ENCODE assay signal across 10 mouse cellular contexts in genomic region chr5:21171336-21171735, GRCm38 (mm10). TPM values are rescaled to one million over a fixed set of nuclear protein-coding genes. Genes with fewer than 3 reads are reported as not detected.
DNase-seq lines count a peak whose midpoint lies in the region; ATAC-seq lines count a peak whose summit lies in the region.
"Had no signal": no experiment of that assay in that cellular context is flagged by ENCODE, and none has a peak within 500 bp of the region (broad histone marks: within the 10 kb centered on the region; RNA-seq: fewer than 3 reads in every experiment).

No protein-coding gene starts in this region.

- H3K27ac ChIP-seq in forebrain, embryonic 14.5 days (ENCODE audit: low read depth, low read length), result peak overlapping the region; percentile 70
- H3K27ac ChIP-seq in limb, embryonic 12.5 days, result peak overlapping the region; percentile 59; the same call in 1 of the 2 replicates
- H3K27ac ChIP-seq: limb, embryonic 13.5 days had no signal

- intact Hi-C loops in left cerebral cortex, postnatal 4 days (cut with DNase I), result no loop called here

- no peaks in the 10 kb centered on the region for H3K9me3 ChIP-seq in forebrain, embryonic 14.5 days (replicated peaks; ENCODE audit: control insufficient read depth, low read length)
- H3K9me3 ChIP-seq in limb, embryonic 12.5 days, result no peaks in the 10 kb centered on the region
- H3K9me3 ChIP-seq: limb, embryonic 13.5 days had no signal

- peaks cover 47% of the 10 kb centered on the region for H3K4me1 ChIP-seq in forebrain, embryonic 14.5 days (ENCODE audit: control insufficient read depth, insufficient read depth, low read length)
- H3K4me1 ChIP-seq in limb, embryonic 12.5 days (replicated peaks), result peaks cover 36% of the 10 kb centered on the region

- H3K27me3 ChIP-seq in forebrain, embryonic 14.5 days (replicated peaks; ENCODE audit: control insufficient read depth, insufficient read depth, low read length), result no peaks in the 10 kb centered on the region
- no peaks in the 10 kb centered on the region for H3K27me3 ChIP-seq in limb, embryonic 12.5 days
- H3K27me3 ChIP-seq: limb, embryonic 13.5 days had no signal

- H3K4me3 ChIP-seq in forebrain, embryonic 14.5 days (ENCODE audit: low read depth, low read length), result no peak overlapping the region
- H3K4me3 ChIP-seq in limb, embryonic 12.5 days (replicated peaks), result no peak overlapping the region
- H3K4me3 ChIP-seq: limb, embryonic 13.5 days had no signal

- H3K9ac ChIP-seq in forebrain, embryonic 14.5 days (ENCODE audit: low read length), result no peak overlapping the region
- H3K9ac ChIP-seq in limb, embryonic 12.5 days (replicated peaks), result no peak overlapping the region
- H3K9ac ChIP-seq: limb, embryonic 13.5 days had no signal

- DNase-seq in left cerebral cortex, postnatal 4 days, result peak; percentile 81
- DNase-seq in left cerebral cortex, adult 11 months (ENCODE audit: low spot score), result no peak
- peak; percentile 38 for DNase-seq in cerebellum, adult 8-10 months
- peak; percentile 89 for DNase-seq in forebrain, embryonic 14.5 days (ENCODE audit: low spot score)
- DNase-seq in spleen, postnatal 4 days (ENCODE audit: low spot score in 2 of 2), result no peak
- no peak for DNase-seq in kidney, adult 18-20 months
- DNase-seq: heart, postnatal 4 days; thymus, postnatal 36 days had no signal

- H3K4me2 ChIP-seq in forebrain, embryonic 14.5 days (ENCODE audit: low read length), result no peak overlapping the region
- no peak overlapping the region for H3K4me2 ChIP-seq in limb, embryonic 12.5 days
- H3K4me2 ChIP-seq: limb, embryonic 13.5 days had no signal

- ATAC-seq in forebrain, embryonic 14.5 days, result peak; percentile 32
- no peak for ATAC-seq in limb, embryonic 12.5 days (ENCODE audit: insufficient number of reproducible peaks, insufficient read depth, low FRiP score, low TSS enrichment, low read depth)

- no peaks in the 10 kb centered on the region for H3K36me3 ChIP-seq in forebrain, embryonic 14.5 days (ENCODE audit: control insufficient read depth, insufficient read depth, low read length)
- no peaks in the 10 kb centered on the region for H3K36me3 ChIP-seq in limb, embryonic 12.5 days
- H3K36me3 ChIP-seq: limb, embryonic 13.5 days had no signal

- 32% methylated on average over 6 of the region's 6 CpGs for WGBS in forebrain, embryonic 14.5 days
- WGBS in limb, embryonic 12.5 days, result 57% methylated on average over 6 of the region's 6 CpGs

RNA-seq across cellular contexts. Expression of gene Gsap, which starts 14.7 kb away (rescaled TPM):
- total RNA-seq in left cerebral cortex, postnatal 4 days (2021), result 10 to 100 TPM; 11.4 to 12.0 TPM
- 7.7 and 8.8 TPM in 2 replicates for polyA plus RNA-seq in forebrain, embryonic 14.5 days (2014; fragmentation: Nextera tagmentation; extraction: Ambion mirVana)
- polyA plus RNA-seq in limb, embryonic 12.5 days (2016; fragmentation: Nextera tagmentation; extraction: Ambion mirVana), result 3.8 and 4.9 TPM in 2 replicates

Comparison
In these comparisons a context has a peak if more than half of its experiments do, and no peak if none do; other contexts are left out.
1. DNase-seq: peak in left cerebral cortex, postnatal 4 days (single experiment), cerebellum, adult 8-10 months (single experiment) and forebrain, embryonic 14.5 days (single experiment); none in left cerebral cortex, adult 11 months (single experiment), spleen, postnatal 4 days (0 of 2) and kidney, adult 18-20 months (single experiment).